Mouse (Mus musculus): ENCODE measurements around the gene Osbpl7.

- no peak for TF ChIP-seq CTCF (IDR thresholded peaks at IDR 0.05; ENCODE audit: control insufficient read depth, insufficient read depth, insufficient read length)
- TF ChIP-seq USF1 (IDR thresholded peaks at IDR 0.05; ENCODE audit: low read depth), result no peak
- no peak for TF ChIP-seq MYOG (IDR thresholded peaks at IDR 0.05; ENCODE audit: control insufficient read depth, extremely low read depth, insufficient read length)
- no peak for TF ChIP-seq CEBPB (IDR thresholded peaks at IDR 0.05; ENCODE audit: low read depth)
- TF ChIP-seq MAX (IDR thresholded peaks at IDR 0.05), result no peak
- TF ChIP-seq MYOD1 (IDR thresholded peaks at IDR 0.05; ENCODE audit: control insufficient read depth, insufficient read length, low read depth), result no peak
- TF ChIP-seq FOSL1 (IDR thresholded peaks at IDR 0.05; ENCODE audit: insufficient read depth, low read length, poor library complexity, severe bottlenecking), result no peak
Observed at GRCm38 (mm10) chr11:97074235-97074634, 23.8 kb downstream of the Osbpl7 start.
